Mouse (Mus musculus): ENCODE measurements around the gene Itgav.

GRCm38 (mm10) chr2:83766878-83767277 is 42.7 kb downstream of the Itgav start:
- TF ChIP-seq CTCF (IDR thresholded peaks at IDR 0.05; ENCODE audit: borderline replicate concordance, extremely low read depth, insufficient read depth, insufficient read length) (no peak), POLR2A (IDR thresholded peaks at IDR 0.05; ENCODE audit: borderline replicate concordance, extremely low read depth, insufficient read depth, insufficient read length, poor library complexity, severe bottlenecking) (no peak)

Data from brain, embryonic 14.5 days (tissue).